Mouse (Mus musculus) liver, postnatal 0 days (tissue): ENCODE results near the gene Gm9048. TPM values are rescaled to one million over a fixed set of nuclear protein-coding genes. Genes with fewer than 3 reads are reported as not detected.
"Not testable (repeated sequence)": the region's sequence is repeated elsewhere in the genome, so short reads cannot be mapped to it uniquely, and the experiment has no call there.

Experiments used
- ATAC-seq: fragments of 200-750 bp; cut with Nextera tagmentation; 2 replicates; pipeline ENCODE4 v1.8.0; 2017; ENCODE audit warnings: mild to moderate bottlenecking, moderate library complexity
- DNase-seq: peaks from one replicate; pipeline ENCODE4 v3.0.0-alpha.2; 2016
- H3K27ac ChIP-seq: fragments of 300-500 bp; sonication (generic); 2 replicates; pipeline ENCODE4 v1.5.1; 2014; ENCODE audit warnings: antibody characterized with exemption, moderate library complexity, mild to moderate bottlenecking, low read depth
- H3K27me3 ChIP-seq: fragments of 300-500 bp; sonication (generic); 2 replicates; pipeline ENCODE4 v1.6.1; 2014; ENCODE audit warnings: low read length, control low read depth, mixed read lengths; ENCODE audit not compliant: insufficient read depth
- H3K36me3 ChIP-seq: fragments of 300-500 bp; sonication (generic); replicated peaks from 2 replicates; pipeline ENCODE4 v1.6.1; 2014; ENCODE audit warnings: mild to moderate bottlenecking, control low read depth, low read length, moderate library complexity, mixed read lengths; ENCODE audit not compliant: insufficient read depth
- H3K4me1 ChIP-seq: fragments of 300-500 bp; sonication (generic); 2 replicates; pipeline ENCODE4 v1.6.1; 2014; ENCODE audit warnings: antibody characterized with exemption, mild to moderate bottlenecking, control low read depth; ENCODE audit not compliant: insufficient read depth
- H3K4me2 ChIP-seq: fragments of 300-500 bp; sonication (generic); 2 replicates; pipeline ENCODE4 v1.6.1; 2014; ENCODE audit warnings: low read depth, mild to moderate bottlenecking, low read length, moderate library complexity, mixed read lengths
- H3K4me3 ChIP-seq: fragments of 300-500 bp; sonication (generic); 2 replicates; pipeline ENCODE4 v1.5.1; 2014; ENCODE audit warnings: low read depth, low read length
- H3K9ac ChIP-seq: fragments of 300-500 bp; sonication (generic); replicated peaks from 2 replicates; pipeline ENCODE4 v1.6.1; 2014; ENCODE audit warnings: mild to moderate bottlenecking, moderate library complexity
- H3K9me3 ChIP-seq: fragments of 300-500 bp; sonication (generic); 2 replicates; pipeline ENCODE4 v1.6.1; 2016; ENCODE audit warnings: mild to moderate bottlenecking, control low read depth, low read length, mixed read lengths
- CTCF ChIP-seq: sonication (generic); IDR thresholded peaks from 2 replicates; pipeline ENCODE4 v1.5.1; 2016; ENCODE audit warnings: antibody characterized with exemption, low read depth
- EP300 ChIP-seq: IDR thresholded peaks from 2 replicates; pipeline ENCODE4 v1.6.1; 2016; ENCODE audit warnings: antibody characterized with exemption, low read depth, mild to moderate bottlenecking
- WGBS: fragments of 180-500 bp; shearing (Covaris S2); extraction: QIAGEN DNeasy Blood & Tissue Kit; methylation state at CpG from one replicate; pipeline ENCODE4 v1.1.7; 2014; ENCODE audit not compliant: insufficient replicate concordance; 5-methylcytosine and 5-hydroxymethylcytosine counted together
- polyA plus RNA-seq: library from polyadenylated mRNA; unstranded; fragments of >200 nt; fragmentation: Nextera tagmentation; extraction: Ambion mirVana; gene quantifications from 2 replicates; pipeline ENCODE4 v1.2.1, GENCODE M21; 2015

Gene Gm9048
- polyA plus RNA-seq, 1 experiment from 2014 or later, result not detected

DNA sequence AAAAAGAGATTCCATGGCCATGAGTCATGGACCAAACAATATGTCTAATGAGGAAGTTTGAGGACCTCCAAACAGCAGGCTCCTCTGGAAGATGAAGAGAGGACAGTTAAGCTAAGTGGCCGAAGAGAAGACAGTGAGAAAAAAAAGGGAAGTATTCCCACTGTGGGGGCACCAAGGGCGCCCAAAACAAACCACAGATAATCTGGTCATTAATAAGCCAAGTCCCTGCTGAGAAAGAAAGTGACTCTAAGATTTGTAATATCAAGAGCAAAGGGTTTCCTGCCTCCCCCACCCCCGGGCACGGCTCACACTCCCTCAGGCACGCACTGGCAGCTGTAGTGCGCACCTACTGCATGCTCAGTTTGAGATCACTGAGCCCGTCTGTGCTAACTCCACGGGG is 29.5 kb downstream of the Gm9048 start:
- 51% methylated on average over 8 of the region's 8 CpGs for WGBS
- H3K4me3 ChIP-seq, result no peak overlapping the region
- no peak for ATAC-seq

DNA sequence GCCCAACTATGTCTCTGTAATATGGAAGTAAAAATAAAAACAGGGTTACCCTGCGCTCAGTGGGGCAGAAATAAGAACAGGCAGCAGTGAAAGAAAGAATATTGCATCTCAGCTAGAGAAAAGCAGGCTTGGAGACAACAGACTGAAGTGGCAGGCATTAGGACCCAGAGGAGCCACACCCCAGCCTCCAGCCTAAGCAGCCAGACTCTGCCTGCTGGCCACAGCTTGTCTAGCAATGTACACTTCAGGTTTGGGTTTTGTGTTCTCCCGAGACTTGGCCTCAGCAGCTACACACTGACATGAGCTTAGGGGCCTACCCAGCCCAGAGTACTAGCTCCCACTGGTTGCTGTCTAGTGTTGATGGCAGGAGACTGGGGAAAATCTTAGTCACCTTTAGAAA is 46.3 kb downstream of the Gm9048 start:
- H3K9ac ChIP-seq, H3K27ac ChIP-seq, ATAC-seq, H3K4me3 ChIP-seq, H3K4me1 ChIP-seq, H3K9me3 ChIP-seq, H3K27me3 ChIP-seq, H3K36me3 ChIP-seq, H3K4me2 ChIP-seq, DNase-seq: not testable (repeated sequence)
- WGBS, result 40% methylated on average over 2 of the region's 2 CpGs

More for the DNA sequence above, 29.5 kb downstream of the Gm9048 start:
- TF ChIP-seq EP300, result no peak
- TF ChIP-seq CTCF, result no peak
- H3K27ac ChIP-seq, result no peak overlapping the region
- H3K4me1 ChIP-seq, result no peaks in the 10 kb centered on the region
- H3K9me3 ChIP-seq, result no peaks in the 10 kb centered on the region
- no peak for DNase-seq
- H3K36me3 ChIP-seq, result no peaks in the 10 kb centered on the region
- no peak overlapping the region for H3K4me2 ChIP-seq
- no peak overlapping the region for H3K9ac ChIP-seq
- no peaks in the 10 kb centered on the region for H3K27me3 ChIP-seq

Other genes with a start within 250 kb of the Gm9048 start
- 4.3 and 4.7 TPM in 2 replicates for gene Mdm1, start 206.9 kb downstream of the Gm9048 start, polyA plus RNA-seq
- not detected in 2 replicates for gene Il22, start 143.7 kb downstream of the Gm9048 start, polyA plus RNA-seq
- not detected in 2 replicates for gene Gm32717, start 107.9 kb downstream of the Gm9048 start, polyA plus RNA-seq
- gene Gm32802, start 90.0 kb downstream of the Gm9048 start, polyA plus RNA-seq, result not detected in 2 replicates
- gene Iltifb, start 53.6 kb downstream of the Gm9048 start, polyA plus RNA-seq, result not detected in 2 replicates
- gene Gm9040, start 21.7 kb downstream of the Gm9048 start, polyA plus RNA-seq, result not detected in 2 replicates
- not detected in 2 replicates for gene Gm9044, start 16.3 kb downstream of the Gm9048 start, polyA plus RNA-seq
- gene Gm9045, start 10.8 kb downstream of the Gm9048 start, polyA plus RNA-seq, result not detected in 2 replicates
- not detected in 2 replicates for gene Gm9046, start 5.4 kb downstream of the Gm9048 start, polyA plus RNA-seq
- not detected in 2 replicates for gene Gm9049, start 5.4 kb upstream of the Gm9048 start, polyA plus RNA-seq
- 0.08 TPM in 1 of 2 replicates, not detected in the other for gene Ifng, start 92.4 kb upstream of the Gm9048 start, polyA plus RNA-seq